Mouse (Mus musculus) embryo, embryonic 11.5 days (tissue): ENCODE measurements around the gene Hectd3.
A peak's percentile ranks its signal among the peaks of the same experiment; 100 is the strongest.

Source experiments
- DNase-seq: peaks from one replicate; pipeline ENCODE4 v3.0.0-alpha.2; 2012; ENCODE audit warnings: low read depth, low spot score

The Hectd3 gene

GRCm38 (mm10) chr4:116995131-116995797 lies at the start of gene Hectd3:
Gene Hectd3, plus strand, starts transcription at chr4:116995317.
- DNase-seq = peak; percentile 64

DNA sequence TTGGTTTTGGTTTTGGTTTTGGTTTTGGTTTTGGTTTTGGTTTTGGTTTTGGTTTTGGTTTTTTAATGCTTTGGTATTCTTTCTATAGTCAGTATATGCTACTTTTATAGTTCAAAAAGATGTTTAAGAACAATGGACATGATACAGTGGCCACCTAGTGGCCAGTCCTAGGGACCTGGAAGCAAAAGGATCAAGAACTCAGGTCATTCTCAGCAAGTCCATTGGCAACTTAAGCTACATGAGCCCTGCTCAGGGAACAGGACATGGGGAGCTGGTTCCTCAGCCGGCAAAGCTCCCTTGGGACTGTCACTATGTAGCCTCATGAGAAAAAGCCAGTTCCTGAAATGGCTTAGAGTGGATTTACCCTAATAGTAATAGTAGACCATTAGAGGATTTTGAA lies 43.5 kb upstream of the Hectd3 start:
- DNase-seq = no peak

- DNase-seq = no peak
Observed at GRCm38 (mm10) chr4:116954951-116955350, 40.2 kb upstream of the Hectd3 start.

DNA sequence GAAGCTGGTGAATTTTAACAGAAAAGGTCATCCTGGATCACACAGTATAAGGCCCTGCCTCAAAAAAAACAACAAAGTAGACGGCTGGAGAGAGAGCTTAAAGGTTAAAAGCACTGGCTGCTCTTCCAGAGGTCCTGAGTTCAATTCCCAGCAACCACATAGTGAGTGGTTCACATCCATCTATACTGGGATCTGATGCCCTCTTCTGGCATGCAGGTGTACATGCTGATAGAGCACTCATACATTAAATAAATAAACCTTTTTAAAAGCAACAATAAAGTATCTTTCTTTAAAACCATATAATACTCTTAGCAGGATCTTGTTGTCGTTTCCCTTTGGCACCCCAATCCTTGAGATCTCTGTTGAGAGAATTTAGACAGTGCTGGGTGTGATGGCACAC lies 18.6 kb upstream of the Hectd3 start:
- no peak for DNase-seq

GRCm38 (mm10) chr4:116985681-116986080 lies 9.4 kb upstream of the Hectd3 start:
- DNase-seq = no peak

- no peak for DNase-seq
Observed at GRCm38 (mm10) chr4:116986400-116987121, 8.6 kb upstream of the Hectd3 start.

GRCm38 (mm10) chr4:116987122-116987456 lies 8.0 kb upstream of the Hectd3 start:
- no peak for DNase-seq

DNA sequence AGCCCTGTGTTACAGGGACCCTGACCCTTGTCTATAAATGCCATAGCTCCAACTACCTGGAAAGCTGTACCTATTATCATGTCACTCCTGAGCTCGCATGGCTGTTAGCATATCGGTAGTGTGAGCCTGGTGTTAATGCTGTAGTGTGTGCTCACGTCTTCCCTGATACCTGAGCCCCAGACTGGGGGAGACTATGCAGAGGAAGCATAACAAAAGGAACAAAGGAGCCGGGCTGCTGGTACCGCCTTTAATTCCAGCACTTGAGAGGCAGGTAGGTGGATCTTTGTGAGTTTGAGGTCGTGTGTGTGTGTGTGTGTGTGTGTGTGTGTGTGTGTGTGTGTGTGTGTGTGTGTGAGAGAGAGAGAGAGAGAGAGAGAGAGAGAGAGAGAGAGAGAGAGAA lies 5.4 kb upstream of the Hectd3 start:
- no peak for DNase-seq

- DNase-seq = peak; percentile 70
Observed at GRCm38 (mm10) chr4:116991366-116991765, 3.8 kb upstream of the Hectd3 start.

GRCm38 (mm10) chr4:116993672-116994621 lies 1.2 kb upstream of the Hectd3 start, which contains the start of gene Urod:
Gene Urod, minus strand, starts transcription at chr4:116994413.
- DNase-seq = peak; percentile 90

DNA sequence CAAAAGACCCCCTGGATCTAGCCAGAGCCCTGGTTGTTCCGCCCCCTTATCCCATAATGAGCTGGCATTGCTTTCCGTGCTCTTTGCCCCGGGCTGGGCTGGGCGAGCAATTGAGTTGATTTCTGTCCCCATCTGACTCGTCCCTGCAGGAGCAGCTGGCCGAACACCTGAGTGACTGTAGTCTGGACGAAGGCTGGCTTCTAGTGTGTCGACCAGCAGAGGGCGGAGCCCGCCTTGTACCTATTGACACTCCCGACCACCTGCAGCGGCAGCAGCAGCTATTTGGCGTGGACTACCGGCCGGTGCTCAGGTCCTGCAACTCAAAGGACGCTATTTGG lies 650 bp downstream of the Hectd3 start:
- no peak for DNase-seq

- no peak for DNase-seq
Observed at GRCm38 (mm10) chr4:116999513-117000154, 4.5 kb downstream of the Hectd3 start.

DNA sequence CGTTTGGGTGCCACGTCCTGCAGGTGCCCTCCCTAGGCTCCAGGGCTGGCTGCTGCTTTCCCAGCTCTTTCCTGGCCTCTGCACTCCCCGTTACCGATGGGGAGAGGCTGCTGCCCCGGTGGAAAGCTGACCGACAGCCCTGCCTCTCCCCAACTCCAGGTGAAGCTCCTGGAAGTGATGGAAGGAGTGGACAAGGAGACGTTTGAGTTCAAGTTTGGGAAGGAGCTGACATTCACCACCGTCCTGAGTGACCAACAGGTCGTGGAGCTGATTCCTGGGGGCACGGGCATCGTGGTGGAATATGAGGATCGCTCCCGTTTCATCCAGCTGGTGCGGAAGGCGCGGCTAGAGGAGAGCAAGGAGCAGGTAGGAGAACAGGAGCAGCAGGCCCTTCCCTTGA lies 6.8 kb downstream of the Hectd3 start:
- no peak for DNase-seq

DNA sequence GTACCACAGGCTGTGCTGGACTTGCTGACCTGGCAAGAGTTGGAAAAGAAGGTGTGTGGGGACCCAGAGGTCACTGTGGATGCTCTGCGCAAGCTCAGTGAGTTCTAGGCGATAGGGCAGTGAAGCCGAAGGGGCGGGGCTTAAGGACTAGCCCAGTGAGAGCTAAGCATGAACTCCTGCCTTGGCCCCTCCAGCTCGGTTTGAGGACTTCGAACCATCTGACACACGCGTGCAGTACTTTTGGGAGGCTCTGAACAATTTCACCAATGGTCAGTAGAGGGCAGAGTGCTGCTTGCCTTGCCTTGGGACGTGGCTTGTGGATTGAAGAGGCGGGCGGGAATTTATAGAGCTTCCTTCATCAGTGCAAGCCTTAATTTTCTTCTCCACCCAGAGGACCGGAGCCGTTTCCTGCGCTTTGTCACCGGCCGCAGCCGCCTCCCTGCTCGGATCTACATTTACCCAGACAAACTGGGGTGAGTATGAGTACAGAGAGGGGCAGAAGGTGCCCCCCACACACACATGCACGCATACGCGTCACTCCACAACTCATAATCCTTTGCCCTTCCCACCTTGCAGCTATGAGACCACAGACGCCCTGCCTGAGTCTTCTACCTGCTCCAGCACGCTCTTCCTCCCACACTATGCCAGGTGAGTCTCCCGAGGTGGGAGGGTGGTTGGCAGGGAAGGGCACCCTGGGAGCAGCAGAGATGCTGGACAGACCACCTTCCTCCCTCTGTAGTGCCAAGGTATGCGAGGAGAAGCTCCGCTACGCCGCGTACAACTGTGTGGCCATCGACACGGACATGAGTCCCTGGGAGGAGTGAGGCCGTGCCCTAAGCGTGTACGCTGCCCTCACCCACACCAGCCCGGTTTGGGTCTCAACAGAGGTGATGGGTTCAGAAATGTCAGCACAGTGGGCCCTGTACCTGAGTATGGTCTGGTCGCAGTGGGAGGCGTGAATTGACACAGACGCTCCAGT lies 7.7 kb downstream of the Hectd3 start:
- peak; percentile 68 for DNase-seq

- DNase-seq = no peak
Observed at GRCm38 (mm10) chr4:117004649-117005048, 9.5 kb downstream of the Hectd3 start.

GRCm38 (mm10) chr4:117005611-117006400 lies 10.7 kb downstream of the Hectd3 start:
- no peak for DNase-seq

GRCm38 (mm10) chr4:117007058-117007457 lies 11.9 kb downstream of the Hectd3 start:
- no peak for DNase-seq

- no peak for DNase-seq
Observed at GRCm38 (mm10) chr4:117010231-117010630, 15.1 kb downstream of the Hectd3 start.

GRCm38 (mm10) chr4:117013596-117013995 lies 18.5 kb downstream of the Hectd3 start:
- no peak for DNase-seq

GRCm38 (mm10) chr4:117014901-117015415 lies 19.8 kb downstream of the Hectd3 start:
- DNase-seq = no peak
